8 mouse cellular contexts compared by ENCODE assay signal in the genomic region with DNA sequence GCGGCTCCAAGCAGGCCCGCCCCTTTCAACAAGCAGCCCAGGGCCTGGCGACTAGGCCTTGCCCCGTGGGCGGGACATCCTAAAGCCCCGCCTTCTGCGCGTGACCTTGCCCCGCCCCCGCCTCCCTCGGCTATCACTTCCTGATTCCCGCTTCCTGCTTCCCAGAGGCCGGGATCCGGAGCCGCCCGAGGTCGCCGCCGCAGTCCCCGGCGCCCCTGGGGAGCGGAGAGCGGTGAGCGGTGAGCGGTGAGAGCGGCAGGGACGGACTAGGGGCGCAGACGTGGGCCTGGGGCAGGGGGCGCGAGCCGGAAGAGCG. TPM values are rescaled to one million over a fixed set of nuclear protein-coding genes. Genes with fewer than 3 reads are reported as not detected.
DNase-seq lines count a peak whose midpoint lies in the region; ATAC-seq lines count a peak whose summit lies in the region.

A gene (plus strand): TSS at position 129 of the 316 bp plus-strand sequence.

- H3K4me3 ChIP-seq in hindbrain, embryonic 13.5 days = peak within 1 kb of the TSS; percentile 85

- H3K4me1 ChIP-seq in hindbrain, embryonic 13.5 days (replicated peaks) = peaks cover 30% of the 10 kb centered on the region

- H3K36me3 ChIP-seq in hindbrain, embryonic 13.5 days = peaks cover 34% of the 10 kb centered on the region

- H3K4me2 ChIP-seq in hindbrain, embryonic 13.5 days = peak within 1 kb of the TSS; percentile 93

- ATAC-seq in hindbrain, embryonic 13.5 days (ENCODE audit: low FRiP score) = peak; percentile 93

- WGBS in hindbrain, embryonic 13.5 days = 0% methylated on average over 33 of the region's 33 CpGs

- peak within 1 kb of the TSS; percentile 85 for H3K27ac ChIP-seq in hindbrain, embryonic 13.5 days

- peak; percentile 99 for DNase-seq in NIH3T3 (ENCODE audit: low read depth)
- DNase-seq in cerebellum, postnatal 10 days = peak; percentile 99
- peak; percentile 88 to 94 for DNase-seq in frontal cortex, postnatal 14 days (ENCODE audit: low spot score in 2 of 2)
- peak; percentile 92 to 93 for DNase-seq in layer of hippocampus, postnatal 25 days (ENCODE audit: extremely low spot score in 1 of 2, low spot score in 1 of 2)
- DNase-seq in lung, postnatal 25 days (ENCODE audit: low spot score) = peak; percentile 98
- peak; percentile 95 for DNase-seq in retina, embryonic 14.5 days (ENCODE audit: low spot score)
- peak; percentile 97 for DNase-seq in thymus, postnatal 4 days

- peak within 1 kb of the TSS; percentile 94 for H3K9ac ChIP-seq in hindbrain, embryonic 13.5 days

- H3K27me3 ChIP-seq in hindbrain, embryonic 13.5 days = no peaks in the 10 kb centered on the region

- H3K9me3 ChIP-seq in hindbrain, embryonic 13.5 days = no peaks in the 10 kb centered on the region

RNA-seq across cellular contexts. Expression of the gene that starts here (rescaled TPM):
- 128 and 130 TPM in 2 replicates for polyA plus RNA-seq in hindbrain, embryonic 13.5 days (2015; fragmentation: Nextera tagmentation; extraction: Ambion mirVana)
- total RNA-seq in layer of hippocampus, postnatal 25 days (2021) = 10 to 100 TPM; 87.3 to 89.5 TPM

Comparison
In these comparisons a context has a peak if more than half of its experiments do, and no peak if none do; other contexts are left out.
1. Peak in every context shown above with its lines: DNase-seq, ATAC-seq, H3K4me3 ChIP-seq and H3K27ac ChIP-seq.